Mouse (Mus musculus) CH12.LX (cell line): ENCODE results near the gene Unk.

ENCODE experiments used
- CTCF ChIP-seq, 2 experiments: IDR thresholded peaks in 1 of 2; conservative IDR thresholded peaks in 1 of 2; 2 replicates each; pipeline ENCODE4 v1.5.1; 2011 to 2012; ENCODE audit warnings: low read depth in 2 of 2, low read length in 2 of 2, improper control_type of control experiment in 1 of 2, inconsistent platforms in 1 of 2, mild to moderate bottlenecking in 1 of 2, moderate library complexity in 1 of 2
- EP300 ChIP-seq: IDR thresholded peaks from 2 replicates; pipeline ENCODE4 v1.6.1; 2011; ENCODE audit warnings: low read length, improper control_type of control experiment
- MXI1 ChIP-seq: IDR thresholded peaks from 2 replicates; pipeline ENCODE4 v1.6.1; 2011; ENCODE audit warnings: mild to moderate bottlenecking, low read depth, low read length, improper control_type of control experiment
- POLR2A ChIP-seq: IDR thresholded peaks from 2 replicates; pipeline ENCODE4 v1.6.1; 2011; ENCODE audit warnings: low read depth, mild to moderate bottlenecking, improper control_type of control experiment, low read length

DNA sequence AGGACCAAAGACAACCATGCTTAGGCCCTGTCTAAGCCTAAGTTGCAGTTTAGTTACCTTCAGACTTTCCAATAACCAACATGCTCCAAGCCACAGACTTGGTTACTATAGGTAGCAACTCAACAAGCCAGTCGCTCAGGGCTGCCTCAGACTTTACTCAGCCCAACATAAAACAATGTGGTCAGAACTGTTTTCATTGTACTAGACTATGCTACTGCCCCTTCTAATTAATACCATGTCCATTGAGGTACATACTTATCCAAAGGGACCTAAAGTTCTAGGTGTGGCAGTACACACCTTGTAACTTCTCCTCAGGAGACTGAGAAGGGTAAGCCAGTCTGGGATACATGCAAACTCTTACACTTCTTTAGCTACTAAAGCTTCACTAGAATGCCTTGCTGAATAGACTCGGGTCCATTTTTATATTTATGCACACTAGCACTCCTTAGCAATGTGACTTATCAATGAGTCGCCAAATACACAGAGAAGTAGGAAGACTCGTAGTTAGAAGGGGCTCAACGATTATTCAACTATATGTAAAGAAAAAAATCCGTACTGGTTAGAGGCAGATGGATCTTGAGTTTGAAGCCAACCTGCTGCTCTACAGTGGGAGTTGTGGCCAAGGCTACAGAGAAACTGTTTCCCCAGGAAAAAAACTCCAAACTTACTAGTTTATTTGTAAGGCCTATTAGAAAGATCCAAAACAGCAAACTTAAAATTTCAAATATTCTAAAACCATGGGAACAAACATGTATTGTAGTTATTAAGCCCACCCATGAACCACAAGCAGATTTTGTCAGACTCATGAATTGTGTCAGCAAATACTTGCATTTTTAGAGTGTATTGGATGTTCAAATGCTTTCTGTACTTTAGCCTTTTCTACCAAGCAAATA, 8.5 kb upstream of the Unk start:
- TF ChIP-seq EP300 (no peak), CTCF (conservative IDR thresholded peaks at IDR 0.05 in 1 of 2, IDR thresholded peaks at IDR 0.05 in 1 of 2; ENCODE audit: low read depth in 2 of 2, low read length in 2 of 2) (no peak), POLR2A (peak; percentile 49; the same call in 1 of the 2 replicates), MXI1 (no peak)
